Mouse (Mus musculus): ENCODE measurements around the gene Ccl22.

DNA sequence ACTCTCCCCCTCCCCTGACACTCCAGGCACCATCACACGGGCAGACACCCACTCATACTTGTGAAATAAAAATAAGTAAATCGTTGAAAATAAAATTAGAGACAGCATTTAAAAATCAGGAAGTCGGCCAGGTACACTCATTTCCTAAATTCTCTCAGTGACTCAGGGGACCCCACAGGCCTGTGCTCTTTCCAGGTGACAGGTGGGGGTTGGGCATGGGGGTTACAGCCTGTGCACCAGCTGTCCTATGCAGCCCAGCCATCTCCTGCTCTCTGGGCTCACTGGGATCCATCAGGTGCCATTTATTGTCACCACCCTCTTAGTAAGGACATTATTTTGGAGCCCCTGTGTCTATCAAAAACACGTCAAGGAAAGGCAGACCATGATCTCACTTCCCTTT is 38.5 kb downstream of the Ccl22 start:
- TF ChIP-seq POLR2A (IDR thresholded peaks at IDR 0.05; ENCODE audit: insufficient read length, low read depth) (no peak), REST (IDR thresholded peaks at IDR 0.05; ENCODE audit: insufficient read depth, insufficient read length) (no peak), USF1 (IDR thresholded peaks at IDR 0.05; ENCODE audit: low read depth) (no peak)
